Comparison of ENCODE assay signal across 10 mouse cellular contexts in genomic region chr5:102055946-102056345, GRCm38 (mm10). TPM values are rescaled to one million over a fixed set of nuclear protein-coding genes. Genes with fewer than 3 reads are reported as not detected.
A peak's percentile ranks its signal among the peaks of the same experiment; 100 is the strongest.
DNase-seq lines count a peak whose midpoint lies in the region; ATAC-seq lines count a peak whose summit lies in the region.
"Had no signal": no experiment of that assay in that cellular context is flagged by ENCODE, and none has a peak within 500 bp of the region (broad histone marks: within the 10 kb centered on the region; RNA-seq: fewer than 3 reads in every experiment).

No protein-coding gene starts in this region.

- peak; percentile 72 for ATAC-seq in frontal cortex, adult (ENCODE audit: low TSS enrichment)
- no peak for ATAC-seq in forebrain, embryonic 16.5 days
- ATAC-seq in intestine, embryonic 15.5 days = no peak
- ATAC-seq: inflammation-experienced regulatory T-cells, adult 6 months had no signal

- H3K4me1 ChIP-seq in forebrain, embryonic 16.5 days (replicated peaks; ENCODE audit: control insufficient read depth, insufficient read depth, low read length) = peaks cover 11% of the 10 kb centered on the region; the same call in 1 of the 2 replicates
- peaks cover 13% of the 10 kb centered on the region for H3K4me1 ChIP-seq in intestine, embryonic 15.5 days (replicated peaks)

- no peak overlapping the region for H3K4me3 ChIP-seq in forebrain, embryonic 16.5 days (replicated peaks; ENCODE audit: low read length)
- no peak overlapping the region for H3K4me3 ChIP-seq in intestine, embryonic 15.5 days (replicated peaks)
- H3K4me3 ChIP-seq: heart, embryonic 15.5 days had no signal

- WGBS in forebrain, embryonic 16.5 days = 64% methylated on average over 7 of the region's 7 CpGs
- WGBS in intestine, embryonic 15.5 days = 69% methylated on average over 7 of the region's 7 CpGs

- H3K27me3 ChIP-seq in forebrain, embryonic 16.5 days (replicated peaks; ENCODE audit: control insufficient read depth, insufficient read depth, low read length) = no peaks in the 10 kb centered on the region
- H3K27me3 ChIP-seq in intestine, embryonic 15.5 days (replicated peaks) = no peaks in the 10 kb centered on the region
- H3K27me3 ChIP-seq: heart, embryonic 15.5 days had no signal

- no peak overlapping the region for H3K27ac ChIP-seq in forebrain, embryonic 16.5 days (ENCODE audit: low read length)
- no peak overlapping the region for H3K27ac ChIP-seq in intestine, embryonic 15.5 days
- H3K27ac ChIP-seq: heart, embryonic 15.5 days had no signal

- H3K36me3 ChIP-seq in forebrain, embryonic 16.5 days (ENCODE audit: control insufficient read depth, insufficient read depth) = no peaks in the 10 kb centered on the region
- H3K36me3 ChIP-seq in intestine, embryonic 15.5 days = no peaks in the 10 kb centered on the region
- H3K36me3 ChIP-seq: heart, embryonic 15.5 days had no signal

- no peak overlapping the region for H3K4me2 ChIP-seq in forebrain, embryonic 16.5 days (ENCODE audit: low read length)
- H3K4me2 ChIP-seq in intestine, embryonic 15.5 days (replicated peaks) = no peak overlapping the region
- H3K4me2 ChIP-seq: heart, embryonic 15.5 days had no signal

- no peak for DNase-seq in frontal cortex, postnatal 14 days (ENCODE audit: low spot score in 2 of 2)
- DNase-seq in lung, adult 18-20 months = peak; percentile 53 to 60
- no peak for DNase-seq in lung, postnatal 10 days
- peak; percentile 35 for DNase-seq in cerebellum, adult 11 months
- DNase-seq in lung, postnatal 14 days = peak; percentile 26

- H3K9ac ChIP-seq in forebrain, embryonic 16.5 days (replicated peaks; ENCODE audit: low read depth, low read length) = no peak overlapping the region
- H3K9ac ChIP-seq in intestine, embryonic 15.5 days = no peak overlapping the region
- H3K9ac ChIP-seq: heart, embryonic 15.5 days had no signal

- H3K9me3 ChIP-seq in forebrain, embryonic 16.5 days (ENCODE audit: control insufficient read depth, low read length) = no peaks in the 10 kb centered on the region
- no peaks in the 10 kb centered on the region for H3K9me3 ChIP-seq in intestine, embryonic 15.5 days
- H3K9me3 ChIP-seq: heart, embryonic 15.5 days had no signal

RNA-seq across cellular contexts. Expression of gene Wdfy3, which starts 13.8 kb away (rescaled TPM):
- 28.0 TPM in 2 replicates for polyA plus RNA-seq in forebrain, embryonic 16.5 days (2015; fragmentation: Nextera tagmentation; extraction: Ambion mirVana)
- 9.7 and 10.3 TPM in 2 replicates for polyA plus RNA-seq in intestine, embryonic 15.5 days (2015; fragmentation: Nextera tagmentation; extraction: Ambion mirVana)
- polyA plus RNA-seq: inflammation-experienced regulatory T-cells, adult 6 months had no signal

Comparison
In these comparisons a context has a peak if more than half of its experiments do, and no peak if none do; other contexts are left out.
1. DNase-seq: peak in lung, adult 18-20 months (2 of 2), cerebellum, adult 11 months (single experiment) and lung, postnatal 14 days (single experiment); none in frontal cortex, postnatal 14 days (0 of 2) and lung, postnatal 10 days (single experiment).